Mouse (Mus musculus) MEL (cell line): ENCODE results near the gene Rnf217.

Experiments
- EP300 ChIP-seq, 2 experiments: IDR thresholded peaks; 2 replicates each; pipeline ENCODE4 v1.6.1; 2011; ENCODE audit warnings: improper control_type of control experiment in 2 of 2, low read length in 2 of 2, low read depth in 1 of 2, mild to moderate bottlenecking in 1 of 2
- GATA1 ChIP-seq: IDR thresholded peaks from 2 replicates; pipeline ENCODE4 v1.6.1; 2011; ENCODE audit warnings: low read depth, low read length, improper control_type of control experiment
- HCFC1 ChIP-seq: IDR thresholded peaks from 2 replicates; pipeline ENCODE4 v1.6.1; 2012; ENCODE audit warnings: low read depth, mild to moderate bottlenecking, inconsistent platforms, low read length, improper control_type of control experiment, moderate library complexity
- KAT2A ChIP-seq: conservative IDR thresholded peaks from 2 replicates; pipeline ENCODE4 v1.6.1; 2012; ENCODE audit warnings: low read depth, low read length, improper control_type of control experiment, inconsistent platforms
- POLR2A ChIP-seq, 2 experiments: IDR thresholded peaks; 2 replicates each; pipeline ENCODE4 v1.6.1; 2011 to 2012; ENCODE audit warnings: low read length in 2 of 2, mild to moderate bottlenecking in 2 of 2, control low read depth in 1 of 2, improper control_type of control experiment in 1 of 2, low read depth in 1 of 2, moderate library complexity in 1 of 2; ENCODE audit not compliant: control insufficient read depth in 1 of 2, insufficient read depth in 1 of 2, poor library complexity in 1 of 2
- USF2 ChIP-seq, 2 experiments: IDR thresholded peaks; 2 replicates each; pipeline ENCODE4 v1.6.1; 2011 to 2012; ENCODE audit warnings: improper control_type of control experiment in 2 of 2, low read length in 2 of 2, borderline replicate concordance in 1 of 2, inconsistent platforms in 1 of 2, low read depth in 1 of 2, mild to moderate bottlenecking in 1 of 2; ENCODE audit not compliant: insufficient read depth in 1 of 2

DNA sequence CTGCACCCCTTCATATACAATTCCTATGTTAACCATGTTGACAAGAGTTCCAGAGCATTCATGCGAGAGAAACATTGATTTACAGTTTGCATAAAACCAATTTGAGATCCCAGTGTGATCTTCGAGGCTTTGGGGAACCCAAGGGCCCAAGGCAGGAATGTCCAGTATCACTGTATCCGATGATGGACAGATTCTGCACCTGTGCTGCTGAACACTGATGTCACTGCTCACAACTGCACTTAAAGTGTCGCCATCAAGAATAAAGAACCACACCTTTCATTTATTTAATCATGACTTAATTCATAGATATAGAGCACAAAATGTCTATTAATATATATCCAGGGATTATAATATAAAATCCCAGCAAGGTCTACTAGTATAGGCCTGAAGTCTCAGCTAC is 28.3 kb downstream of the Rnf217 start:
- no peak for TF ChIP-seq POLR2A (IDR thresholded peaks at IDR 0.05; ENCODE audit: control insufficient read depth in 1 of 2, insufficient read depth in 1 of 2, low read depth in 1 of 2, low read length in 2 of 2, poor library complexity in 1 of 2)
- no peak for TF ChIP-seq GATA1
- no peak for TF ChIP-seq KAT2A
- TF ChIP-seq HCFC1 = no peak
- TF ChIP-seq USF2 (IDR thresholded peaks at IDR 0.05; ENCODE audit: borderline replicate concordance in 1 of 2, insufficient read depth in 1 of 2, low read depth in 1 of 2, low read length in 2 of 2) = no peak
- no peak for TF ChIP-seq EP300 (IDR thresholded peaks at IDR 0.05; ENCODE audit: low read depth in 1 of 2, low read length in 2 of 2)
